Mouse (Mus musculus) brain, embryonic 14.5 days (tissue): ENCODE measurements at regions not wholly inside any gene's neighbourhood (a gene's known extent, or its start where the extent isn't known, plus 50 kb on each side); places are given as distances from the start of the nearest gene placed in this dataset.

Source experiments
- CTCF ChIP-seq: fragments of 200-500 bp; IDR thresholded peaks from 2 replicates; pipeline ENCODE4 v1.5.1; 2012; ENCODE audit warnings: inconsistent platforms, mild to moderate bottlenecking, moderate library complexity, borderline replicate concordance; ENCODE audit not compliant: insufficient read depth, insufficient read length; ENCODE audit errors: extremely low read depth
- POLR2A ChIP-seq: fragments of 200-500 bp; IDR thresholded peaks from 2 replicates; pipeline ENCODE4 v1.6.1; 2012; ENCODE audit warnings: mild to moderate bottlenecking, inconsistent platforms, borderline replicate concordance; ENCODE audit not compliant: poor library complexity, insufficient read depth, insufficient read length, severe bottlenecking; ENCODE audit errors: extremely low read depth

GRCm38 (mm10) chr10:17478761-17479632 lies 244.0 kb upstream of the Cited2 start:
- TF ChIP-seq CTCF, result no peak
- TF ChIP-seq POLR2A, result no peak
